8 mouse cellular contexts compared by ENCODE assay signal in genomic region chr8:69625095-69625789, GRCm38 (mm10). TPM values are rescaled to one million over a fixed set of nuclear protein-coding genes. Genes with fewer than 3 reads are reported as not detected.
A peak's percentile ranks its signal among the peaks of the same experiment; 100 is the strongest.
DNase-seq lines count a peak whose midpoint lies in the region; ATAC-seq and TF ChIP-seq lines count a peak whose summit lies in the region.

Gene Zfp868, minus strand, starts transcription at chr8:69625548.

- H3K4me3 ChIP-seq in C2C12 (ENCODE audit: insufficient read depth, poor library complexity, severe bottlenecking), result peak within 1 kb of the TSS; percentile 37
- H3K4me3 ChIP-seq in erythroblast, embryonic 14.5 days (replicated peaks), result peak within 1 kb of the TSS; percentile 95
- peak within 1 kb of the TSS; percentile 76 for H3K4me3 ChIP-seq in heart, embryonic 11.5 days (ENCODE audit: low read depth, low read length)
- H3K4me3 ChIP-seq in kidney, embryonic 16.5 days (ENCODE audit: low read length), result peak within 1 kb of the TSS; percentile 66
- H3K4me3 ChIP-seq in liver, adult 2 months (ENCODE audit: insufficient read depth, low read depth, low read length), result peak within 1 kb of the TSS; percentile 97
- H3K4me3 ChIP-seq in myocyte, result peak within 1 kb of the TSS; percentile 42

- peak; percentile 6 for TF ChIP-seq CTCF in C2C12 (IDR thresholded peaks at IDR 0.05; ENCODE audit: control insufficient read depth, insufficient read depth, insufficient read length)
- TF ChIP-seq CTCF in brain, embryonic 14.5 days (IDR thresholded peaks at IDR 0.05; ENCODE audit: borderline replicate concordance, extremely low read depth, insufficient read depth, insufficient read length), result peak; percentile 28; the same call in 1 of the 2 replicates
- TF ChIP-seq CTCF in liver, adult 2 months (IDR thresholded peaks at IDR 0.05; ENCODE audit: low read depth, low read length), result peak; percentile 41; the same call in 1 of the 2 replicates

- H3K79me2 ChIP-seq in C2C12 (ENCODE audit: control insufficient read depth, insufficient read depth), result peaks cover 44% of the 10 kb centered on the region
- peaks cover 18% of the 10 kb centered on the region for H3K79me2 ChIP-seq in liver, adult 2 months (ENCODE audit: control insufficient read depth, insufficient read depth, low read length)
- peaks cover 37% of the 10 kb centered on the region for H3K79me2 ChIP-seq in myocyte (ENCODE audit: control insufficient read depth, insufficient read depth)

- H3K4me1 ChIP-seq in erythroblast, embryonic 14.5 days (ENCODE audit: control insufficient read depth), result peaks cover 23% of the 10 kb centered on the region
- 0 out of 2 replicates have a peak, but pooled peaks cover 4% of the 10 kb centered on the region for H3K4me1 ChIP-seq in heart, embryonic 11.5 days (ENCODE audit: control insufficient read depth, insufficient read depth, low read length)
- H3K4me1 ChIP-seq in kidney, embryonic 16.5 days (ENCODE audit: insufficient read depth, low read length), result peaks cover 8% of the 10 kb centered on the region; the same call in 1 of the 2 replicates
- peaks cover 2% of the 10 kb centered on the region; the same call in 1 of the 2 replicates for H3K4me1 ChIP-seq in liver, adult 2 months (ENCODE audit: control insufficient read depth, insufficient read depth, low read length)

- H3K79me3 ChIP-seq in C2C12 (ENCODE audit: low read depth), result peaks cover 27% of the 10 kb centered on the region

- DNase-seq in brain, embryonic 14.5 days (ENCODE audit: low read depth), result peak; percentile 99
- peak; percentile 96 for DNase-seq in liver, adult 2 months (ENCODE audit: extremely low read depth, low read depth, low spot score)
- peak; percentile 99 for DNase-seq in splenic B cell, adult 2 months (ENCODE audit: low read depth, low spot score)

- peak; percentile 100 for ATAC-seq in heart, embryonic 11.5 days (replicated peaks; ENCODE audit: insufficient number of reproducible peaks, low FRiP score, low TSS enrichment)
- peak; percentile 100 for ATAC-seq in kidney, embryonic 16.5 days (ENCODE audit: low FRiP score, low TSS enrichment)

- peak within 1 kb of the TSS; percentile 71 for H3K4me2 ChIP-seq in heart, embryonic 11.5 days
- peak within 1 kb of the TSS; percentile 67 for H3K4me2 ChIP-seq in kidney, embryonic 16.5 days (replicated peaks; ENCODE audit: low read depth, low read length)
- H3K4me2 ChIP-seq in myocyte (ENCODE audit: low read depth), result peak within 1 kb of the TSS; percentile 94

- H3K9ac ChIP-seq in heart, embryonic 11.5 days (ENCODE audit: low read depth, low read length), result peak within 1 kb of the TSS; percentile 95
- H3K9ac ChIP-seq in kidney, embryonic 16.5 days (replicated peaks; ENCODE audit: low read length), result peak within 1 kb of the TSS; percentile 90
- H3K9ac ChIP-seq in liver, adult 2 months (ENCODE audit: low read depth, low read length), result peak within 1 kb of the TSS; percentile 100

- H3ac ChIP-seq in C2C12 (ENCODE audit: control insufficient read depth, insufficient read length, low read depth) (peak within 1 kb of the TSS; percentile 93), myocyte (ENCODE audit: control insufficient read depth, insufficient read length) (peak within 1 kb of the TSS; percentile 67)

- no peaks in the 10 kb centered on the region for H3K27me3 ChIP-seq in C2C12 (ENCODE audit: control insufficient read depth, insufficient read depth, insufficient read length)
- H3K27me3 ChIP-seq in erythroblast, embryonic 14.5 days (ENCODE audit: control insufficient read depth), result no peaks in the 10 kb centered on the region
- H3K27me3 ChIP-seq in heart, embryonic 11.5 days (ENCODE audit: control insufficient read depth, insufficient read depth, low read length), result no peaks in the 10 kb centered on the region
- no peaks in the 10 kb centered on the region for H3K27me3 ChIP-seq in kidney, embryonic 16.5 days (ENCODE audit: insufficient read depth, low read length)
- no peaks in the 10 kb centered on the region for H3K27me3 ChIP-seq in liver, adult 2 months (ENCODE audit: control insufficient read depth, insufficient read depth, low read length)
- no peaks in the 10 kb centered on the region for H3K27me3 ChIP-seq in myocyte (ENCODE audit: control insufficient read depth, insufficient read depth, insufficient read length)
- H3K27me3 ChIP-seq in splenic B cell, adult 2 months (ENCODE audit: control insufficient read depth, insufficient read depth, low read length, poor library complexity, severe bottlenecking), result no peaks in the 10 kb centered on the region

- TF ChIP-seq POLR2A in brain, embryonic 14.5 days (IDR thresholded peaks at IDR 0.05; ENCODE audit: borderline replicate concordance, extremely low read depth, insufficient read depth, insufficient read length, poor library complexity, severe bottlenecking), result peak; percentile 75
- TF ChIP-seq POLR2A in liver, adult 2 months (IDR thresholded peaks at IDR 0.05; ENCODE audit: extremely low read depth, insufficient read depth, low read length), result no peak
- TF ChIP-seq POLR2A in myocyte (IDR thresholded peaks at IDR 0.05; ENCODE audit: insufficient read length, low read depth), result peak; percentile 78

- no peaks in the 10 kb centered on the region for H3K36me3 ChIP-seq in C2C12 (ENCODE audit: control insufficient read depth, insufficient read depth)
- H3K36me3 ChIP-seq in erythroblast, embryonic 14.5 days (ENCODE audit: control insufficient read depth), result peaks cover 14% of the 10 kb centered on the region
- no peaks in the 10 kb centered on the region for H3K36me3 ChIP-seq in heart, embryonic 11.5 days (ENCODE audit: control insufficient read depth, insufficient read depth, low read length)
- no peaks in the 10 kb centered on the region for H3K36me3 ChIP-seq in kidney, embryonic 16.5 days (ENCODE audit: insufficient read depth, low read length)
- no peaks in the 10 kb centered on the region for H3K36me3 ChIP-seq in liver, adult 2 months (ENCODE audit: control insufficient read depth, insufficient read depth, low read length)
- no peaks in the 10 kb centered on the region for H3K36me3 ChIP-seq in myocyte (ENCODE audit: control insufficient read depth, insufficient read depth)
- H3K36me3 ChIP-seq in splenic B cell, adult 2 months (ENCODE audit: control insufficient read depth, insufficient read depth, low read length, poor library complexity, severe bottlenecking), result no peaks in the 10 kb centered on the region

- under 1% methylated on average over 41 of the region's 41 CpGs for WGBS in heart, embryonic 11.5 days (ENCODE audit: insufficient replicate concordance)
- WGBS in kidney, embryonic 16.5 days, result under 1% methylated on average over 41 of the region's 41 CpGs
- WGBS in liver, adult 2 months, result under 1% methylated on average over 41 of the region's 41 CpGs

- peak within 1 kb of the TSS; percentile 97 for H3K27ac ChIP-seq in heart, embryonic 11.5 days (ENCODE audit: low read depth, low read length)
- H3K27ac ChIP-seq in kidney, embryonic 16.5 days (ENCODE audit: low read length), result peak within 1 kb of the TSS; percentile 97
- peak within 1 kb of the TSS; percentile 100 for H3K27ac ChIP-seq in liver, adult 2 months (replicated peaks; ENCODE audit: insufficient read depth, low read depth, low read length)

- H3K9me3 ChIP-seq in erythroblast, embryonic 14.5 days (ENCODE audit: control insufficient read depth, low read length), result no peaks in the 10 kb centered on the region
- no peaks in the 10 kb centered on the region for H3K9me3 ChIP-seq in heart, embryonic 11.5 days (replicated peaks; ENCODE audit: control insufficient read depth, low read length)
- no peaks in the 10 kb centered on the region for H3K9me3 ChIP-seq in kidney, embryonic 16.5 days (ENCODE audit: low read length)

TF ChIP-seq in C2C12, 6 proteins besides CTCF, POLR2A, EP300 and RAD21:
- TF ChIP-seq MYOD1 (IDR thresholded peaks at IDR 0.05; ENCODE audit: control insufficient read depth, insufficient read length, low read depth), result no peak
- no peak for TF ChIP-seq MAX (IDR thresholded peaks at IDR 0.05)
- no peak for TF ChIP-seq CEBPB (IDR thresholded peaks at IDR 0.05; ENCODE audit: low read depth)
- TF ChIP-seq MYOG (IDR thresholded peaks at IDR 0.05; ENCODE audit: control insufficient read depth, extremely low read depth, insufficient read length), result no peak
- TF ChIP-seq FOSL1 (IDR thresholded peaks at IDR 0.05; ENCODE audit: insufficient read depth, low read length, poor library complexity, severe bottlenecking), result no peak
- no peak for TF ChIP-seq USF1 (IDR thresholded peaks at IDR 0.05; ENCODE audit: low read depth)
TF ChIP-seq in C2C12: peak in this region for 0.

TF ChIP-seq in myocyte, 11 proteins besides CTCF, POLR2A, EP300 and RAD21:
- no peak for TF ChIP-seq MAX (IDR thresholded peaks at IDR 0.05; ENCODE audit: low read depth)
- no peak for TF ChIP-seq CEBPB (IDR thresholded peaks at IDR 0.05; ENCODE audit: insufficient read depth, poor library complexity, severe bottlenecking)
- TF ChIP-seq MYOD1 (IDR thresholded peaks at IDR 0.05; ENCODE audit: control insufficient read depth in 1 of 3, insufficient read length in 2 of 3, low read depth in 2 of 3), result no peak
- no peak for TF ChIP-seq REST (IDR thresholded peaks at IDR 0.05; ENCODE audit: insufficient read depth, insufficient read length)
- TF ChIP-seq SRF (IDR thresholded peaks at IDR 0.05; ENCODE audit: control insufficient read depth, insufficient read length, low read depth), result peak; percentile 41
- no peak for TF ChIP-seq TCF3 (IDR thresholded peaks at IDR 0.05; ENCODE audit: insufficient read length, low read depth)
- peak in 1 of 3 experiments; percentile 20 for TF ChIP-seq MYOG (IDR thresholded peaks at IDR 0.05; ENCODE audit: control insufficient read depth in 1 of 3, insufficient read depth in 1 of 3, insufficient read length in 2 of 3, low read depth in 2 of 3)
- no peak for TF ChIP-seq TCF12 (IDR thresholded peaks at IDR 0.05; ENCODE audit: insufficient read depth, poor library complexity, severe bottlenecking)
- peak; percentile 90 for TF ChIP-seq POLR2AphosphoS2 (IDR thresholded peaks at IDR 0.05; ENCODE audit: insufficient read length, low read depth)
- no peak for TF ChIP-seq E2F4 (IDR thresholded peaks at IDR 0.05; ENCODE audit: insufficient read depth)
- TF ChIP-seq USF1 (IDR thresholded peaks at IDR 0.05; ENCODE audit: low read depth), result no peak

RNA-seq across cellular contexts. Expression of gene Zfp868, which starts in this region (rescaled TPM):
- polyA plus RNA-seq in C2C12 (2012; fragmentation: generic; extraction: Trizol), result 3.5 TPM
- polyA plus RNA-seq in brain, embryonic 14.5 days (2012; rRNA removed), result 21.5 and 23.7 TPM in 2 replicates
- 0.11 and 0.16 TPM in 2 replicates for polyA plus RNA-seq in erythroblast, embryonic 14.5 days (2012)
- 13.8 and 17.2 TPM in 2 replicates for polyA plus RNA-seq in heart, embryonic 11.5 days (2014; fragmentation: Nextera tagmentation; extraction: Ambion mirVana)
- 26.6 and 30.2 TPM in 2 replicates for polyA plus RNA-seq in kidney, embryonic 16.5 days (2015; fragmentation: Nextera tagmentation; extraction: Ambion mirVana)
- 7.4 and 7.7 TPM in 2 replicates for total RNA-seq in liver, adult 2 months (2014; rRNA removed)
- 1.7 and 2.1 TPM in 2 replicates for polyA plus RNA-seq in liver, adult 2 months (2012; rRNA removed)
- 3.1 TPM for polyA plus RNA-seq in myocyte (2012; fragmentation: generic; extraction: Trizol)

Comparison
In these comparisons a context has a peak if more than half of its experiments do, and no peak if none do; other contexts are left out.
1. Peak in every context shown above with its lines: DNase-seq, ATAC-seq, H3K4me3 ChIP-seq and H3K27ac ChIP-seq.
2. H3K4me3 ChIP-seq: peak in every context shown above with its lines; median percentile 97 in liver, adult 2 months; 95 in erythroblast, embryonic 14.5 days; 76 in heart, embryonic 11.5 days; 66 in kidney, embryonic 16.5 days; 42 in myocyte; 37 in C2C12.